In the genomic region with DNA sequence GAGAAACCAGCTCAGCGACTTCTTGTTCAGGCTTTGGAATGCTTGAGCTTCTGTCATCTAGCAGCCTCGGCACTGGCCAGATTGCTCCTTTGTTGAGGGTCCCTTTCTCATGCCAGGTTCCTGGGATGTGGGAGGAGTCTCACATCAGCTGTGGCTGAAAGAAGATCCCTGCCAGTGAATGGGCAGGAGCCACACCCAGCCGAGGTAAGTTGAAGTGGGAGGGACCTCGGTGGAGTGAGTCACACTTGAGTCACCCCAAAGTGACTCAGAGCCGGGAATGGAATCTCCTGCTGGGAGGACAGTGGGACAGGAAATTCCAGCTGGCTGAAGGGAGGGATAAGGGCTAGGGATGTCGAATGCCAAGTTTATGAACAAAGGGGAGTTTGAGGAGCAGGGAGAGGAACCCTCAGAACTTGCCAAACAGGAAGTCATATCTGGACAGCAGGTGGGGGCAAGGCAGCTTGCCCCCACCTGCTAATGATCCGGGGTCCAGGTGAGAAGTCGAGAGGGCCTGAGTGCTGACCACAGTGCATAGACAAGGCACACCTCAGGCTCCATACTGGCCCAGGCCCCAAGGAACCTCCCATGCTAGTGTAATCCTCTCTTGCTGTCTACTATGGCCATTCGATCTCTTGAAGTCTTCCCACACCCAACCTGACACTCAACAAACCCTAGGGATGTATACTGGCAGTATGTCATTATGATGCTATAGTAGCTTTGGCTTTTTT, we compare ENCODE assay signal across 7 mouse cellular contexts. TPM values are rescaled to one million over a fixed set of nuclear protein-coding genes. Genes with fewer than 3 reads are reported as not detected.
DNase-seq lines count a peak whose midpoint lies in the region; ATAC-seq and TF ChIP-seq lines count a peak whose summit lies in the region.

No protein-coding gene starts in this region.

- H3K9me3 ChIP-seq in ES-Bruce4 (replicated peaks; ENCODE audit: control insufficient read depth, insufficient read depth, low read length, poor library complexity, severe bottlenecking), result peaks cover 9% of the 10 kb centered on the region
- no peaks in the 10 kb centered on the region for H3K9me3 ChIP-seq in embryonic facial prominence, embryonic 10.5 days
- H3K9me3 ChIP-seq in heart, embryonic 15.5 days (replicated peaks), result no peaks in the 10 kb centered on the region
- H3K9me3 ChIP-seq in limb, embryonic 12.5 days, result no peaks in the 10 kb centered on the region

- no peaks in the 10 kb centered on the region for H3K27me3 ChIP-seq in ES-Bruce4 (ENCODE audit: control insufficient read depth, insufficient read depth, low read length, poor library complexity, severe bottlenecking)
- H3K27me3 ChIP-seq in embryonic facial prominence, embryonic 10.5 days (replicated peaks; ENCODE audit: low read depth, poor library complexity, severe bottlenecking), result no peaks in the 10 kb centered on the region
- H3K27me3 ChIP-seq in heart, embryonic 15.5 days, result no peaks in the 10 kb centered on the region
- H3K27me3 ChIP-seq in limb, embryonic 12.5 days, result no peaks in the 10 kb centered on the region

- WGBS in embryonic facial prominence, embryonic 10.5 days, result 18% methylated on average over 9 of the region's 9 CpGs
- WGBS in heart, embryonic 15.5 days, result 12% methylated on average over 9 of the region's 9 CpGs
- WGBS in limb, embryonic 12.5 days, result 17% methylated on average over 9 of the region's 9 CpGs

- H3K4me3 ChIP-seq in ES-Bruce4 (ENCODE audit: low read depth, low read length), result no peak overlapping the region
- H3K4me3 ChIP-seq in embryonic facial prominence, embryonic 10.5 days, result no peak overlapping the region
- H3K4me3 ChIP-seq in heart, embryonic 15.5 days, result no peak overlapping the region
- H3K4me3 ChIP-seq in limb, embryonic 12.5 days (replicated peaks), result no peak overlapping the region

- no peak for TF ChIP-seq POLR2A in ES-Bruce4 (IDR thresholded peaks at IDR 0.05; ENCODE audit: insufficient read depth, low read length)

- 0 out of 2 replicates have a peak overlapping the region, but pooled peaks have one; percentile 10 for H3K9ac ChIP-seq in ES-Bruce4 (ENCODE audit: low read depth, poor library complexity, severe bottlenecking)
- no peak overlapping the region for H3K9ac ChIP-seq in heart, embryonic 15.5 days
- H3K9ac ChIP-seq in limb, embryonic 12.5 days (replicated peaks), result no peak overlapping the region

- peak; percentile 88 for ATAC-seq in heart, embryonic 15.5 days (replicated peaks; ENCODE audit: insufficient number of reproducible peaks, insufficient read depth, low FRiP score, low read depth)
- no peak for ATAC-seq in limb, embryonic 12.5 days (ENCODE audit: insufficient number of reproducible peaks, insufficient read depth, low FRiP score, low TSS enrichment, low read depth)

- TF ChIP-seq EP300 in ES-Bruce4 (IDR thresholded peaks at IDR 0.05; ENCODE audit: insufficient read depth, low read depth, low read length), result peak; percentile 97

- peak; percentile 85 for DNase-seq in 416B (ENCODE audit: low read depth)
- peak; percentile 54 for DNase-seq in embryonic facial prominence, embryonic 10.5 days (ENCODE audit: low spot score)
- peak; percentile 39 for DNase-seq in retina, postnatal 1 day
- DNase-seq in thymus, postnatal 14 days, result no peak

- H3K4me1 ChIP-seq in ES-Bruce4 (ENCODE audit: control insufficient read depth, insufficient read depth, low read length), result peaks cover 2% of the 10 kb centered on the region
- peaks cover 11% of the 10 kb centered on the region for H3K4me1 ChIP-seq in embryonic facial prominence, embryonic 10.5 days
- peaks cover 11% of the 10 kb centered on the region for H3K4me1 ChIP-seq in heart, embryonic 15.5 days (replicated peaks)
- peaks cover 7% of the 10 kb centered on the region for H3K4me1 ChIP-seq in limb, embryonic 12.5 days (replicated peaks)

- no peak for TF ChIP-seq CTCF in ES-Bruce4 (IDR thresholded peaks at IDR 0.05; ENCODE audit: low read depth, low read length)

- H3K27ac ChIP-seq in ES-Bruce4 (ENCODE audit: insufficient read depth, low read length), result peak overlapping the region; percentile 98
- H3K27ac ChIP-seq in embryonic facial prominence, embryonic 10.5 days (replicated peaks), result no peak overlapping the region; the same call in 1 of the 2 replicates
- peak overlapping the region; percentile 45 for H3K27ac ChIP-seq in heart, embryonic 15.5 days
- H3K27ac ChIP-seq in limb, embryonic 12.5 days, result 0 out of 2 replicates have a peak overlapping the region, but pooled peaks have one; percentile 3

- H3K36me3 ChIP-seq in ES-Bruce4 (ENCODE audit: control insufficient read depth, insufficient read depth, low read length, poor library complexity, severe bottlenecking), result no peaks in the 10 kb centered on the region
- no peaks in the 10 kb centered on the region for H3K36me3 ChIP-seq in embryonic facial prominence, embryonic 10.5 days (replicated peaks)
- no peaks in the 10 kb centered on the region for H3K36me3 ChIP-seq in heart, embryonic 15.5 days
- H3K36me3 ChIP-seq in limb, embryonic 12.5 days, result no peaks in the 10 kb centered on the region

- peak overlapping the region; percentile 45 for H3K4me2 ChIP-seq in heart, embryonic 15.5 days
- no peak overlapping the region for H3K4me2 ChIP-seq in limb, embryonic 12.5 days

RNA-seq across cellular contexts. Expression of gene Kcmf1, which starts 27.1 kb away (rescaled TPM):
- polyA plus RNA-seq in ES-Bruce4 (2011; ENCODE audit: insufficient read depth, insufficient read length, low read depth, missing spikeins), result 175 and 188 TPM in 2 replicates
- 32.3 and 37.5 TPM in 2 replicates for polyA plus RNA-seq in embryonic facial prominence, embryonic 10.5 days (2016; fragmentation: Nextera tagmentation; extraction: Ambion mirVana)
- 40.7 and 41.0 TPM in 2 replicates for polyA plus RNA-seq in heart, embryonic 15.5 days (2015; fragmentation: Nextera tagmentation; extraction: Ambion mirVana)
- polyA plus RNA-seq in limb, embryonic 12.5 days (2016; fragmentation: Nextera tagmentation; extraction: Ambion mirVana), result 41.6 and 55.1 TPM in 2 replicates

RNA-seq across cellular contexts. Expression of gene Tmsb10, which starts 31.6 kb away (rescaled TPM):
- 1,250 and 1,380 TPM in 2 replicates for polyA plus RNA-seq in ES-Bruce4 (2011; ENCODE audit: insufficient read depth, insufficient read length, low read depth, missing spikeins)
- polyA plus RNA-seq in embryonic facial prominence, embryonic 10.5 days (2016; fragmentation: Nextera tagmentation; extraction: Ambion mirVana), result 3,167 and 3,450 TPM in 2 replicates
- polyA plus RNA-seq in heart, embryonic 15.5 days (2015; fragmentation: Nextera tagmentation; extraction: Ambion mirVana), result 1,030 and 1,510 TPM in 2 replicates
- 3,675 and 3,954 TPM in 2 replicates for polyA plus RNA-seq in limb, embryonic 12.5 days (2016; fragmentation: Nextera tagmentation; extraction: Ambion mirVana)
